Mouse (Mus musculus) CD8-positive naive resting alpha-beta T cell, adult 2 months (primary cell): Measurements from ENCODE around the gene Baiap3.

ENCODE experiments used
- DNase-seq, 2 experiments: peaks; one replicate each; pipeline ENCODE4 v3.0.0; 2022; ENCODE audit warnings: low read depth in 2 of 2, low spot score in 2 of 2

Baiap3 gene

DNA sequence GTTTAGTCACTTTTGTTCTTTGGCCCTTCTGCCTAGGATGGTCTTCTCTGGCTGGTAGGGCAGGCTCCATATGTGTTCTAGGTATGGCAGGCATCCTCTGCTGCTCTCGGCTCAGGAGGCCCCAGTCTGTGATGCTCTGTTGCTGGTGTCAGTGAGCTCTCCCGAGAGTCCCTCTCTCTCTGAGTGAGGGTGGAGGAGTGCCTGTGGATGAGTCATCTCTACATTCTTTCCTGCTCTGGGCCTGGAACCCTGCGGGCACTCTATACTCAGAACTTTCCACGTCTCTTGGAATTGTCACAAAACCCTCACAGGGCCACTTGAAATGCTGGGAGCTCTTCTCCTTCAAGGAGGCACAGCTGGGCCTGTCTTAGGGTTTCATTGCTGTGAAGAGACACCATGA, 44.5 kb downstream of the Baiap3 start:
- no peak for DNase-seq

GRCm38 (mm10) chr17:25210680-25211466, 45.3 kb downstream of the Baiap3 start:
- no peak for DNase-seq

DNA sequence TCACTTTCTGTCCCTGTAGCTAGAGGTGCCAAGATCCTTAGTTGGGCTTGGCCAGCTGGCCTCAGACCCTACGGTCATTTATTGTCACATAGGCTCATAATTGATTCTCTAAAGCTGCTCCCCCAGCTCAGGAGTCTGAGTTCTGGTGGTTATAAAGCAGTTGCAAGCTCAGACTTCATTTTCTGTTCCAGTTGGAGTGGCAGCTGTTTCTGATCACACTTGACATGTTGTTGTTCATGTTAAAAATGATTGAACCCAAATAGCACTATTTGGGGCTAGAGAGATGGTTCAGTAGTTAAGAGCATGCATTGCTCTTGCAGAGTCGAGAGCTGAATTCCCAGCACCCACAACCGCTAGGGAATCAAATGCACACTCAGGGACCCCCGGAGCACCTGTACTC, 46.2 kb downstream of the Baiap3 start:
- no peak for DNase-seq

DNA sequence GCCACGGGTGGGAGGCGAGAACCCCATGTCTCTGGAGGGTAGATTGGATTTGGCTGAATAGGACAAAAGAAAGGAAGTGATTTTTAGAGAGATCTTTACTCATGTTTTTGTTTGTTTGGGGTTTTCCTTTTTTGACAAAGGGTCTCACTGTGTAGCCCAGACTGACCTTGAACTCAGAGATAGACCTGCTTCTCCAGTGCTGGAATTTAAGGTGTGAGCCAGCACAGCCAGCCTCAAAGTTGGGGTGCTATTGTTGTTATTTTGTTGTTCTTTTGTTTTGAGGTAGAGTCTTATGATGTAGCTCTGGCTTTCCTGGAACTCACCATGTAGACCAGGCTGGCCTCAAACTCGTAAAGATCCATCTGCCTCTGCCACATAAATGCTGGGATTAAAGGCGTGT, 53.8 kb downstream of the Baiap3 start:
- no peak for DNase-seq
